Mouse (Mus musculus): ENCODE data around the gene Asic3. TPM values are rescaled to one million over a fixed set of nuclear protein-coding genes. Genes with fewer than 3 reads are reported as not detected.

Gene Asic3
- polyA plus RNA-seq, 1 experiment from 2014 or later, result 0.80 TPM

Other genes with a start within 250 kb of the Asic3 start
- 13.7 and 16.0 TPM in 2 replicates for gene Nupl2, start 248.4 kb upstream of the Asic3 start, polyA plus RNA-seq (2014; fragmentation: Nextera tagmentation; extraction: Ambion mirVana)
- 13.9 and 15.1 TPM in 2 replicates for gene Kcnh2, start 61.8 kb upstream of the Asic3 start, polyA plus RNA-seq (2014; fragmentation: Nextera tagmentation; extraction: Ambion mirVana)
- gene Nos3, start 48.6 kb upstream of the Asic3 start, polyA plus RNA-seq (2014; fragmentation: Nextera tagmentation; extraction: Ambion mirVana), result 8.6 and 10.6 TPM in 2 replicates
- 1.6 and 2.4 TPM in 2 replicates for gene Atg9b, start 21.2 kb upstream of the Asic3 start, polyA plus RNA-seq (2014; fragmentation: Nextera tagmentation; extraction: Ambion mirVana)
- 42.0 and 45.6 TPM in 2 replicates for gene Abcb8, start 19.7 kb upstream of the Asic3 start, polyA plus RNA-seq (2014; fragmentation: Nextera tagmentation; extraction: Ambion mirVana)
- 115 and 123 TPM in 2 replicates for gene Cdk5, start 10.1 kb downstream of the Asic3 start, polyA plus RNA-seq (2014; fragmentation: Nextera tagmentation; extraction: Ambion mirVana)
- 21.1 and 23.6 TPM in 2 replicates for gene Slc4a2, start 10.4 kb downstream of the Asic3 start, polyA plus RNA-seq (2014; fragmentation: Nextera tagmentation; extraction: Ambion mirVana)
- 92.8 and 92.9 TPM in 2 replicates for gene Fastk, start 31.9 kb downstream of the Asic3 start, polyA plus RNA-seq (2014; fragmentation: Nextera tagmentation; extraction: Ambion mirVana)
- gene Tmub1, start 34.5 kb downstream of the Asic3 start, polyA plus RNA-seq (2014; fragmentation: Nextera tagmentation; extraction: Ambion mirVana), result 54.4 and 62.4 TPM in 2 replicates
- gene Agap3, start 38.8 kb downstream of the Asic3 start, polyA plus RNA-seq (2014; fragmentation: Nextera tagmentation; extraction: Ambion mirVana), result 66.3 and 73.1 TPM in 2 replicates
- gene Gbx1, start 113.8 kb downstream of the Asic3 start, polyA plus RNA-seq (2014; fragmentation: Nextera tagmentation; extraction: Ambion mirVana), result 3.3 and 4.9 TPM in 2 replicates
- 0.22 and 0.23 TPM in 2 replicates for gene Asb10, start 127.6 kb downstream of the Asic3 start, polyA plus RNA-seq (2014; fragmentation: Nextera tagmentation; extraction: Ambion mirVana)
- gene 4931409K22Rik, start 143.4 kb downstream of the Asic3 start, polyA plus RNA-seq (2014; fragmentation: Nextera tagmentation; extraction: Ambion mirVana), result 0.10 and 0.19 TPM in 2 replicates
- 72.3 and 87.2 TPM in 2 replicates for gene Abcf2, start 164.1 kb downstream of the Asic3 start, polyA plus RNA-seq (2014; fragmentation: Nextera tagmentation; extraction: Ambion mirVana)
- 14.0 and 14.4 TPM in 2 replicates for gene Chpf2, start 173.3 kb downstream of the Asic3 start, polyA plus RNA-seq (2014; fragmentation: Nextera tagmentation; extraction: Ambion mirVana)
- gene Smarcd3, start 211.0 kb downstream of the Asic3 start, polyA plus RNA-seq (2014; fragmentation: Nextera tagmentation; extraction: Ambion mirVana), result 149 and 171 TPM in 2 replicates